Mouse (Mus musculus) embryonic facial prominence, embryonic 15.5 days (tissue): Measurements from ENCODE around the gene Btbd11. TPM values are rescaled to one million over a fixed set of nuclear protein-coding genes. Genes with fewer than 3 reads are reported as not detected.
"Not testable (repeated sequence)": the region's sequence is repeated elsewhere in the genome, so short reads cannot be mapped to it uniquely, and the experiment has no call there.

Experiments
- ATAC-seq: fragments of 200-750 bp; cut with Nextera tagmentation; 2 replicates; pipeline ENCODE4 v1.8.0; 2017; ENCODE audit warnings: low read depth, moderate TSS enrichment; ENCODE audit not compliant: insufficient number of reproducible peaks, low FRiP score, low TSS enrichment
- H3K27ac ChIP-seq: fragments of 300-500 bp; sonication (generic); replicated peaks from 2 replicates; pipeline ENCODE4 v1.5.1; 2015; ENCODE audit warnings: mild to moderate bottlenecking, inconsistent platforms
- H3K27me3 ChIP-seq: fragments of 300-500 bp; sonication (generic); 2 replicates; pipeline ENCODE4 v1.6.1; 2015; ENCODE audit warnings: inconsistent platforms
- H3K36me3 ChIP-seq: fragments of 300-500 bp; sonication (generic); 2 replicates; pipeline ENCODE4 v1.6.1; 2015; ENCODE audit warnings: mild to moderate bottlenecking, inconsistent platforms
- H3K4me1 ChIP-seq: fragments of 300-500 bp; sonication (generic); 2 replicates; pipeline ENCODE4 v1.6.1; 2015; ENCODE audit warnings: inconsistent platforms
- H3K4me2 ChIP-seq: fragments of 300-500 bp; sonication (generic); replicated peaks from 2 replicates; pipeline ENCODE4 v1.6.1; 2015; ENCODE audit warnings: mild to moderate bottlenecking, inconsistent platforms
- H3K4me3 ChIP-seq: fragments of 300-500 bp; sonication (generic); replicated peaks from 2 replicates; pipeline ENCODE4 v1.5.1; 2015; ENCODE audit warnings: mild to moderate bottlenecking, inconsistent platforms
- H3K9ac ChIP-seq: fragments of 300-500 bp; sonication (generic); 2 replicates; pipeline ENCODE4 v1.6.1; 2015; ENCODE audit warnings: inconsistent platforms
- H3K9me3 ChIP-seq: fragments of 300-500 bp; sonication (generic); replicated peaks from 2 replicates; pipeline ENCODE4 v1.6.1; 2016; ENCODE audit warnings: inconsistent platforms
- WGBS: fragments of 180-500 bp; shearing (Covaris S2); methylation state at CpG from one replicate; pipeline ENCODE4 v1.1.7; 2015; 5-methylcytosine and 5-hydroxymethylcytosine counted together
- polyA plus RNA-seq: library from polyadenylated mRNA; unstranded; fragments of >200 nt; fragmentation: Nextera tagmentation; extraction: Ambion mirVana; gene quantifications from 2 replicates; pipeline ENCODE4 v1.2.1, GENCODE M21; 2015

Btbd11 gene
- polyA plus RNA-seq, 1 experiment from 2014 or later: 6.5 TPM

DNA sequence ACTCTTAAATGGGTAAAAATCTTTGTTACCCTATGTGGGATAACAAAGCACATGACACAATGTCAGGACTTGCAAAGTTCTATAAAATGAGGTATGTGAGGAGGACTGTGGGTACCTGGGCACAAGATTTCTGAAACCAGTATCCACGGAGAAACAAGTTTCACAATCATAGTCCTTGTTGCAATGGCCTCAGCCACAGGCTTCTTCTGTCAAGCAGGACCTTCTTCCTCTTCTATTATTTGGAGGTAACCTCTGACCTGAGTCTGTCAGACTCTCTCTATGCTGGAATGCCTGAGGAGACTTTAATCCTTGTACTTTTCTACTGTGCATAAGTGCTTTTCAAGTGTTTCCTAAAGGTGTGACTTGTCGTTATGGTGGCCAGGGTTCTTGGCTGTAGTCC, 307.8 kb downstream of the Btbd11 start:
- H3K4me3 ChIP-seq, ATAC-seq, H3K36me3 ChIP-seq, H3K9me3 ChIP-seq, H3K27ac ChIP-seq, H3K27me3 ChIP-seq, H3K4me1 ChIP-seq, H3K9ac ChIP-seq, H3K4me2 ChIP-seq: not testable (repeated sequence)
- WGBS: 60% methylated on average over 2 of the region's 2 CpGs

DNA sequence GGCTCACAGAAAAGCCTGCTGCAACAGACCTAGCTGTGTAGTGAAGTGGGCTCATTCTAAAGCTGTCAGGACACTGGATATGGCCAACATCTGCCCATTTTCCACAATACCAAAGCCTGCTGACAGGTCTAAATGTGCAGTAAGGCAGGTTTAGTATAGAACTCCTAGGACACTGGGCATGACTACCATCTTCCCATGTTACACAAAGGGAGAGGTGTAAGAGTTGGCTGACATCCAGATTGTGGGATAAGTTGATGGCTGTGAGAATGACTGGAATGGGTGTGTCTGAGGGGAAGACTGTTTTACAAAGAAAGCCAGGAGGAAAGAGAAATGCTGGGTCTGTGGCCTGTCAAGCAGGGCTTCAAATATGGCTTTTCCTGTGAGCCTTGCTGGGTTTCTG, 313.1 kb downstream of the Btbd11 start:
- Histone ChIP-seq H3K27ac (no peak overlapping the region), H3K4me1 (no peaks in the 10 kb centered on the region), H3K9ac (no peak overlapping the region), H3K4me2 (no peak overlapping the region), H3K9me3 (no peaks in the 10 kb centered on the region), H3K27me3 (no peaks in the 10 kb centered on the region), H3K36me3 (no peaks in the 10 kb centered on the region), H3K4me3 (no peak overlapping the region)
- ATAC-seq: no peak

DNA sequence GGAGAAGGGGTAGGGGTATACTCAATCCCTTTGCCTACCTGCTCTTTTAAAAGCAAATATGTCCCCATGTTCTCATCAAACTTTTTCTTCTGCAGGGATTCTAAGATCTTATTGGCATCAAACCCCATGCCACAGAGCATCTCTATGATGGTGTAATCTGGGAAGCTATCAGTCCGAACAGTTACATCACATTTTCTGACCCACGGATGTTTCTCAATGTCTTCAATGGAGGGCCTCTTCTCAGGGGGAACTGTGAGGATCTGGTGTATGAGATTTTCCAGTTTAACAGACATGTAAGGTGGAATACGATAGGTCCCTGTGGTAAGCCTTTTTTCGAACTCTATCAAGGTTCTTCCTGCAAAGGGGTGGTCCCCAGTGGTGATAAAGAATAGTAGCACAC, 323.2 kb downstream of the Btbd11 start:
- H3K4me2 ChIP-seq, H3K9ac ChIP-seq, H3K9me3 ChIP-seq, H3K27me3 ChIP-seq, H3K36me3 ChIP-seq, H3K4me1 ChIP-seq, ATAC-seq, H3K4me3 ChIP-seq, H3K27ac ChIP-seq: not testable (repeated sequence)
- WGBS: 91% methylated on average over 4 of the region's 4 CpGs

Other genes with a start within 250 kb of the Btbd11 start
- 34.6 and 37.7 TPM in 2 replicates for gene Cry1, start 201.8 kb upstream of the Btbd11 start, polyA plus RNA-seq